Mouse (Mus musculus) midbrain, embryonic 13.5 days (tissue): ENCODE results near the gene Pgam1. TPM values are rescaled to one million over a fixed set of nuclear protein-coding genes. Genes with fewer than 3 reads are reported as not detected.
A peak's percentile ranks its signal among the peaks of the same experiment; 100 is the strongest.
"Not testable (repeated sequence)": the region's sequence is repeated elsewhere in the genome, so short reads cannot be mapped to it uniquely, and the experiment has no call there.

ENCODE experiments used
- ATAC-seq: fragments of 200-750 bp; cut with Nextera tagmentation; 2 replicates; pipeline ENCODE4 v1.8.0; 2017; ENCODE audit warnings: mild to moderate bottlenecking, moderate TSS enrichment, moderate library complexity
- H3K27ac ChIP-seq: fragments of 300-500 bp; sonication (generic); 2 replicates; pipeline ENCODE4 v1.5.1; 2015; ENCODE audit warnings: inconsistent platforms, mild to moderate bottlenecking, moderate library complexity
- H3K27me3 ChIP-seq: fragments of 300-500 bp; sonication (generic); 2 replicates; pipeline ENCODE4 v1.6.1; 2015; ENCODE audit warnings: mild to moderate bottlenecking, inconsistent platforms
- H3K36me3 ChIP-seq: fragments of 300-500 bp; sonication (generic); 2 replicates; pipeline ENCODE4 v1.6.1; 2015; ENCODE audit warnings: mild to moderate bottlenecking, inconsistent platforms
- H3K4me1 ChIP-seq: fragments of 300-500 bp; sonication (generic); replicated peaks from 2 replicates; pipeline ENCODE4 v1.6.1; 2015; ENCODE audit warnings: inconsistent platforms
- H3K4me2 ChIP-seq: fragments of 300-500 bp; sonication (generic); replicated peaks from 2 replicates; pipeline ENCODE4 v1.6.1; 2015; ENCODE audit warnings: moderate library complexity, mild to moderate bottlenecking, inconsistent platforms
- H3K4me3 ChIP-seq: fragments of 300-500 bp; sonication (generic); replicated peaks from 2 replicates; pipeline ENCODE4 v1.5.1; 2015; ENCODE audit warnings: mild to moderate bottlenecking, inconsistent platforms
- H3K9ac ChIP-seq: fragments of 300-500 bp; sonication (generic); replicated peaks from 2 replicates; pipeline ENCODE4 v1.6.1; 2015; ENCODE audit warnings: mild to moderate bottlenecking, inconsistent platforms
- H3K9me3 ChIP-seq: fragments of 300-500 bp; sonication (generic); 2 replicates; pipeline ENCODE4 v1.6.1; 2016; ENCODE audit warnings: mild to moderate bottlenecking, inconsistent platforms
- WGBS: fragments of 180-500 bp; shearing (Covaris S2); methylation state at CpG from one replicate; pipeline ENCODE4 v1.1.7; 2015; 5-methylcytosine and 5-hydroxymethylcytosine counted together
- polyA plus RNA-seq: library from polyadenylated mRNA; unstranded; fragments of >200 nt; fragmentation: Nextera tagmentation; extraction: Ambion mirVana; gene quantifications from 2 replicates; pipeline ENCODE4 v1.2.1, GENCODE M21; 2015

Gene Pgam1
- 445 and 453 TPM in 2 replicates for polyA plus RNA-seq

GRCm38 (mm10) chr19:41911178-41912073 is at the start of gene Pgam1:
Gene Pgam1, plus strand, starts transcription at chr19:41911923.
- Histone ChIP-seq H3K9ac (peak within 1 kb of the TSS; percentile 93), H3K9me3 (no peaks in the 10 kb centered on the region), H3K4me1 (peaks cover 26% of the 10 kb centered on the region), H3K36me3 (peaks cover 10% of the 10 kb centered on the region), H3K27ac (peak within 1 kb of the TSS; percentile 91), H3K4me2 (peak within 1 kb of the TSS; percentile 86), H3K4me3 (peak within 1 kb of the TSS; percentile 90), H3K27me3 (no peaks in the 10 kb centered on the region)
- ATAC-seq, result peak; percentile 96
- WGBS, result 6% methylated on average over 54 of the region's 54 CpGs

DNA sequence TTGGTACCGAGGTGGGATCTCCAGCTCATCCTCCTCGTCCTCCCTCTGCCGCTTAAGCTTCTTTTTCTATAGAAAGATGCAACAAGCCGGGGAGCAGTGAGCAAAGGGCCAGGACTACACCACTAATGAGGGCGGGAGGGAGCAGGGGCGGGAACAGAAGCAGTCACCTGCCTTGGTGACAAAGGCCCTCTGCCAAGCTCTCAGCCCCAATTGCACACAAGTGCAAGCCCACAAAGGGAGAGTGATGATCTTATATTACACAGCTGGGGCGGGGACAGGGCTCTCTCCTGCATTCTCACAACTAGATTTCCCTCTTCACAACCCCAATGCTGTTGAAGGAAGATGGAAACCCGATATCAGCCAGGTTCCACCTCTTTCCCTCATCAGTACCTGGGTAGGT is 45.0 kb upstream of the Pgam1 start:
- Histone ChIP-seq H3K27ac (no peak overlapping the region), H3K9ac (no peak overlapping the region), H3K4me3 (no peak overlapping the region), H3K36me3 (peaks cover 87% of the 10 kb centered on the region), H3K9me3 (no peaks in the 10 kb centered on the region), H3K4me2 (no peak overlapping the region), H3K4me1 (no peaks in the 10 kb centered on the region), H3K27me3 (no peaks in the 10 kb centered on the region)
- no peak for ATAC-seq
- 92% methylated on average over 8 of the region's 8 CpGs for WGBS

DNA sequence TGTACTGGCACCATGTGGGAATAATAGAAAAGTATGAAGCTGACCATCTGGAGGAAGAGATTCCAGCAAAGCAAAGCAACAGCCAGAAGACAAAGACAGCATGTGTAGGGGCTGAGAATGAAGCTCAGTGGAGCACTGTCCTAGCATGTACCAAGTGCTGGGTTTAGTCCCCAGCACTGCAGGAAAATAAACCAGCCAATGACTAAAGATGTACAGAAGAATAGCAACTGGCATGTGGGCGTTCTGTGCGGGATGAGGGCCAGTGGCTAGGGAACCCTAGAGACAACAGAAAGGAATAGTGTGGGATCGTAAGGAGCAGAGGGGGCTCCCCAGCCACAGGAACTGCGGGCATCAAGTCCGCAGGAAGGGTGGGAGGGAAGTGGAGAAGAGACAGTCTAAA is 42.4 kb upstream of the Pgam1 start:
- ATAC-seq, result no peak
- WGBS, result 96% methylated on average over 5 of the region's 5 CpGs
- H3K9ac ChIP-seq, result no peak overlapping the region
- H3K4me3 ChIP-seq, result no peak overlapping the region
- H3K27me3 ChIP-seq, result no peaks in the 10 kb centered on the region
- no peaks in the 10 kb centered on the region for H3K4me1 ChIP-seq
- no peaks in the 10 kb centered on the region for H3K9me3 ChIP-seq
- no peak overlapping the region for H3K27ac ChIP-seq
- H3K36me3 ChIP-seq, result peaks cover 89% of the 10 kb centered on the region
- no peak overlapping the region for H3K4me2 ChIP-seq

DNA sequence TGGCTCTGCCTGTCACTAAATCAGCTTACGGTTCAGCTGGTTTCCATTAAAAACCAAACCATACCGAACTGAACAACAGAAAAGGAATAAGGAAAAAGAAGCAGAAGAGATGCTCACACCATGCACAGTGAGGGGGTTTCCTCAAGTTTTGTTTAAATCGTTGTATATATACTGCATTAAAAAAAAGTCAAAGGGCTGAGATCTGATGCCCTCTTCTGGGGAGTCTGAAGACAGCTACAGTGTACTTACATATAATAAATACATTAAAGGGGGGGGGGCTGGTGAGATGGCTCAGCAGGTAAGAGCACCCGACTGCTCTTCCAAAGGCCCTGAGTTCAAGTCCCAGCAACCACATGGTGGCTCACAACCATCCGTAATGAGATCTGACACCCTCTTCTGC is 41.8 kb upstream of the Pgam1 start:
- not testable (repeated sequence) for H3K27me3 ChIP-seq, H3K4me2 ChIP-seq, H3K4me1 ChIP-seq, H3K27ac ChIP-seq, H3K4me3 ChIP-seq, H3K9ac ChIP-seq, H3K9me3 ChIP-seq, ATAC-seq
- WGBS, result 86% methylated on average over 5 of the region's 5 CpGs
- peaks cover 93% of the 10 kb centered on the region for H3K36me3 ChIP-seq

- WGBS, result 93% methylated on average over 2 of the region's 2 CpGs
- Histone ChIP-seq H3K9ac (no peak overlapping the region), H3K27me3 (no peaks in the 10 kb centered on the region), H3K4me2 (no peak overlapping the region), H3K36me3 (peaks cover 94% of the 10 kb centered on the region), H3K4me1 (no peaks in the 10 kb centered on the region), H3K4me3 (no peak overlapping the region), H3K9me3 (no peaks in the 10 kb centered on the region), H3K27ac (no peak overlapping the region)
- ATAC-seq, result no peak
These were observed 39.4 kb upstream of the Pgam1 start for GRCm38 (mm10) chr19:41872285-41872684.

GRCm38 (mm10) chr19:41874356-41874755 is 37.4 kb upstream of the Pgam1 start:
- H3K9ac ChIP-seq, result no peak overlapping the region
- peaks cover 82% of the 10 kb centered on the region for H3K36me3 ChIP-seq
- ATAC-seq, result no peak
- H3K9me3 ChIP-seq, result no peaks in the 10 kb centered on the region
- H3K4me1 ChIP-seq, result no peaks in the 10 kb centered on the region
- 95% methylated on average over 14 of the region's 14 CpGs for WGBS
- H3K4me3 ChIP-seq, result no peak overlapping the region
- H3K27me3 ChIP-seq, result no peaks in the 10 kb centered on the region
- no peak overlapping the region for H3K27ac ChIP-seq
- no peak overlapping the region for H3K4me2 ChIP-seq

DNA sequence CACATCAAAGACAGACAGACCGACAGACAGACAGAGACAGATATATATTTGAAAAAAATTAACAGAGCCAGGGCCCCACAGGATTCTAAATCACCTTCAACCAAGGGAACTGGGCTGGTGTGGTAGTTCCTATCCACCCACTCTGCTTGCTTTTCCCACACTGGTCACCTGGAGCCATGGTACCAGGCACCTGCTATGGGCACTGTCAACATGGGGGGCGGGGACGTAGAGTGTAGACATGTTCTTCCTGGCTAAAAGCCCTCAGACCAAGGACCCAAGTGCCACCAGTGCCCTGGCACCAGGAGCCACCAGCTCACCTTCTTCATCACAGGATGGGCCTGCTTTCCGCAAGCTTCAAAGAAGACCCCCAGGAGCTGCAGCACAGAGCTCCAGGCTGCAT is 29.9 kb upstream of the Pgam1 start:
- Histone ChIP-seq H3K4me2 (no peak overlapping the region), H3K27ac (no peak overlapping the region), H3K9me3 (no peaks in the 10 kb centered on the region), H3K36me3 (peaks cover 72% of the 10 kb centered on the region), H3K4me1 (no peaks in the 10 kb centered on the region), H3K27me3 (no peaks in the 10 kb centered on the region), H3K4me3 (no peak overlapping the region), H3K9ac (no peak overlapping the region)
- 98% methylated on average over 4 of the region's 4 CpGs for WGBS
- ATAC-seq, result no peak

- Histone ChIP-seq H3K4me2 (no peak overlapping the region), H3K4me1 (no peaks in the 10 kb centered on the region)
- ATAC-seq, result no peak
These were observed 27.8 kb upstream of the Pgam1 start for GRCm38 (mm10) chr19:41883882-41884281.

DNA sequence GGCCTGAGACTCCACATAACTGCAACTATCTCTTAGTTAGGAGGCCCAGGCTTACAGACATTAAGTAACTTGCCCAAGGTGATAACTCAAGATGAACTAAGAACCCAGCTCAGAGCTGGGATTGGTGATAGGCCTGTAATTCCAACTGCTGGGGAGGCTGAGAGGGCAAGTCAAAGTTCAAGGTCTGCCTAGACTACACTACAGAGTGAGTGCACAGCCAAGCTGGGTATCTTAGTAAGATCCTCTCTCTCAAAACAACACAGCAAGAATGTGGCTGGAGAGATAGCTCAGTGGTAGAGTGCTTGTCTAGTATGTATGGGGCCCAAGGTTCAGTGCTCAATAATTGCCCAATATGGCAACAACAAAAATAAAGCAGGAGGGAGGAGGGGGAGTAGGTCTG is 23.5 kb upstream of the Pgam1 start:
- Histone ChIP-seq H3K27ac (no peak overlapping the region), H3K9ac (no peak overlapping the region), H3K4me2 (no peak overlapping the region), H3K4me1 (no peaks in the 10 kb centered on the region), H3K36me3 (peaks cover 83% of the 10 kb centered on the region), H3K9me3 (no peaks in the 10 kb centered on the region), H3K27me3 (no peaks in the 10 kb centered on the region), H3K4me3 (no peak overlapping the region)
- no peak for ATAC-seq

More at GRCm38 (mm10) chr19:41883882-41884281, 27.8 kb upstream of the Pgam1 start:
- Histone ChIP-seq H3K36me3 (peaks cover 81% of the 10 kb centered on the region), H3K27ac (no peak overlapping the region), H3K9me3 (no peaks in the 10 kb centered on the region), H3K9ac (no peak overlapping the region), H3K4me3 (no peak overlapping the region), H3K27me3 (no peaks in the 10 kb centered on the region)
- 96% methylated on average over 9 of the region's 9 CpGs for WGBS

DNA sequence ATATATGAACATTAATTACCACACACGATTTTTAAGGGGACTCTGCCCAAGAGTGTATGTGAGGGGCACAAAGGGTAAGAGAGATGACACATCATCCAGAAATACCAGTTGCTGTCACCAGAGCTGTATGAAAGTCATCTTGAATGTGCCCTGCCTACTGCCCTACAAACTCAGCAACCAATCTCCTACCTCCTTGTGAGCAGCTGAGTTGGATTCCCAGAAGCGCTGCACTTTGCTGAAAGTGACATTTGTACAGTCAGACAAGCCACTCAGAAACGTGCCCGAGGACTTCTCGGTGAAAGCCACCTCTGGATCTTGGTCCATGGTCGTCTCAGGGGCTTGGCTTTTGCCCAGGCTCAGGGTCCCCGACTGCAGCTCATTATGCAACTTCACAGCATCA is 16.8 kb upstream of the Pgam1 start:
- no peak overlapping the region for H3K27ac ChIP-seq
- H3K4me3 ChIP-seq, result peak overlapping the region; percentile 70
- H3K4me2 ChIP-seq, result peak overlapping the region; percentile 83
- no peak for ATAC-seq
- peaks cover 19% of the 10 kb centered on the region for H3K4me1 ChIP-seq
- H3K36me3 ChIP-seq, result peaks cover 19% of the 10 kb centered on the region
- no peaks in the 10 kb centered on the region for H3K27me3 ChIP-seq
- peak overlapping the region; percentile 67 for H3K9ac ChIP-seq
- H3K9me3 ChIP-seq, result no peaks in the 10 kb centered on the region
- WGBS, result 55% methylated on average over 7 of the region's 7 CpGs

- no peak within 1 kb of the TSS for H3K27ac ChIP-seq
- WGBS, result 1% methylated on average over 46 of the region's 46 CpGs
- ATAC-seq, result peak; percentile 96
- H3K36me3 ChIP-seq, result peaks cover 12% of the 10 kb centered on the region
- H3K4me3 ChIP-seq, result peak within 1 kb of the TSS; percentile 70
- peak within 1 kb of the TSS; percentile 67 for H3K9ac ChIP-seq
- H3K9me3 ChIP-seq, result no peaks in the 10 kb centered on the region
- no peaks in the 10 kb centered on the region for H3K27me3 ChIP-seq
- H3K4me1 ChIP-seq, result peaks cover 19% of the 10 kb centered on the region
- H3K4me2 ChIP-seq, result peak within 1 kb of the TSS; percentile 83
These were observed 16.0 kb upstream of the Pgam1 start, which contains the start of gene Rrp12 for GRCm38 (mm10) chr19:41895460-41896318. Gene Rrp12, minus strand, starts transcription at chr19:41896173.

- Histone ChIP-seq H3K36me3 (peaks cover 7% of the 10 kb centered on the region), H3K4me2 (peak overlapping the region; percentile 83), H3K9me3 (no peaks in the 10 kb centered on the region), H3K4me1 (peaks cover 19% of the 10 kb centered on the region), H3K27ac (no peak overlapping the region), H3K4me3 (peak overlapping the region; percentile 70), H3K9ac (peak overlapping the region; percentile 67), H3K27me3 (no peaks in the 10 kb centered on the region)
- peak; percentile 67 for ATAC-seq
- WGBS, result 13% methylated on average over 18 of the region's 18 CpGs
These were observed 15.4 kb upstream of the Pgam1 start for GRCm38 (mm10) chr19:41896319-41896711.
